Mouse (Mus musculus): Measurements from ENCODE around the gene Trub1. TPM values are rescaled to one million over a fixed set of nuclear protein-coding genes. Genes with fewer than 3 reads are reported as not detected.

The Trub1 gene
- polyA plus RNA-seq, 1 experiment from 2014 or later, result 8.7 TPM

- no peaks in the 10 kb centered on the region for H3K27me3 ChIP-seq (ENCODE audit: control insufficient read depth, insufficient read depth, low read depth, low read length)
- no peak for ATAC-seq (ENCODE audit: low read depth)
- no peaks in the 10 kb centered on the region for H3K9me3 ChIP-seq (replicated peaks; ENCODE audit: control insufficient read depth, low read length)
- no peak overlapping the region for H3K27ac ChIP-seq (ENCODE audit: low read length)
- H3K4me2 ChIP-seq (ENCODE audit: low read depth, low read length), result no peak overlapping the region
- 74% methylated on average over 6 of the region's 6 CpGs for WGBS (ENCODE audit: insufficient replicate concordance)
- no peak overlapping the region for H3K9ac ChIP-seq (ENCODE audit: low read depth, low read length)
- no peak overlapping the region for H3K4me3 ChIP-seq (ENCODE audit: low read depth, low read length)
- no peaks in the 10 kb centered on the region for H3K36me3 ChIP-seq (ENCODE audit: control insufficient read depth, insufficient read depth)
- no peaks in the 10 kb centered on the region for H3K4me1 ChIP-seq (ENCODE audit: control insufficient read depth, low read depth, low read length)
Observed at GRCm38 (mm10) chr19:57498884-57499410, 46.2 kb downstream of the Trub1 start.

- H3K9ac ChIP-seq (ENCODE audit: low read depth, low read length), result no peak overlapping the region
- no peaks in the 10 kb centered on the region for H3K36me3 ChIP-seq (ENCODE audit: control insufficient read depth, insufficient read depth)
- no peaks in the 10 kb centered on the region for H3K9me3 ChIP-seq (replicated peaks; ENCODE audit: control insufficient read depth, low read length)
- H3K27me3 ChIP-seq (ENCODE audit: control insufficient read depth, insufficient read depth, low read depth, low read length), result no peaks in the 10 kb centered on the region
- no peaks in the 10 kb centered on the region for H3K4me1 ChIP-seq (ENCODE audit: control insufficient read depth, low read depth, low read length)
- H3K4me3 ChIP-seq (ENCODE audit: low read depth, low read length), result no peak overlapping the region
- 73% methylated on average over 5 of the region's 5 CpGs for WGBS (ENCODE audit: insufficient replicate concordance)
- ATAC-seq (ENCODE audit: low read depth), result no peak
- H3K27ac ChIP-seq (ENCODE audit: low read length), result no peak overlapping the region
- no peak overlapping the region for H3K4me2 ChIP-seq (ENCODE audit: low read depth, low read length)
Observed at GRCm38 (mm10) chr19:57500254-57500653, 47.5 kb downstream of the Trub1 start.

GRCm38 (mm10) chr19:57503144-57503543 is 50.4 kb downstream of the Trub1 start:
- ATAC-seq (ENCODE audit: low read depth), result no peak
- H3K4me3 ChIP-seq (ENCODE audit: low read depth, low read length), result no peak overlapping the region
- no peak overlapping the region for H3K9ac ChIP-seq (ENCODE audit: low read depth, low read length)
- H3K9me3 ChIP-seq (replicated peaks; ENCODE audit: control insufficient read depth, low read length), result no peaks in the 10 kb centered on the region
- no peaks in the 10 kb centered on the region for H3K4me1 ChIP-seq (ENCODE audit: control insufficient read depth, low read depth, low read length)
- no peak overlapping the region for H3K27ac ChIP-seq (ENCODE audit: low read length)
- WGBS (ENCODE audit: insufficient replicate concordance), result 68% methylated on average over 6 of the region's 6 CpGs
- no peaks in the 10 kb centered on the region for H3K27me3 ChIP-seq (ENCODE audit: control insufficient read depth, insufficient read depth, low read depth, low read length)
- no peak overlapping the region for H3K4me2 ChIP-seq (ENCODE audit: low read depth, low read length)
- H3K36me3 ChIP-seq (ENCODE audit: control insufficient read depth, insufficient read depth), result no peaks in the 10 kb centered on the region

- no peaks in the 10 kb centered on the region for H3K36me3 ChIP-seq (ENCODE audit: control insufficient read depth, insufficient read depth)
- no peak overlapping the region for H3K9ac ChIP-seq (ENCODE audit: low read depth, low read length)
- no peak overlapping the region for H3K27ac ChIP-seq (ENCODE audit: low read length)
- no peak for ATAC-seq (ENCODE audit: low read depth)
- H3K4me2 ChIP-seq (ENCODE audit: low read depth, low read length), result no peak overlapping the region
- no peaks in the 10 kb centered on the region for H3K27me3 ChIP-seq (ENCODE audit: control insufficient read depth, insufficient read depth, low read depth, low read length)
- no peak overlapping the region for H3K4me3 ChIP-seq (ENCODE audit: low read depth, low read length)
- H3K4me1 ChIP-seq (ENCODE audit: control insufficient read depth, low read depth, low read length), result no peaks in the 10 kb centered on the region
- H3K9me3 ChIP-seq (replicated peaks; ENCODE audit: control insufficient read depth, low read length), result no peaks in the 10 kb centered on the region
- 66% methylated on average over 25 of the region's 25 CpGs for WGBS (ENCODE audit: insufficient replicate concordance)
Observed at GRCm38 (mm10) chr19:57505048-57505932, 52.6 kb downstream of the Trub1 start.

- H3K4me2 ChIP-seq (ENCODE audit: low read depth, low read length), result no peak overlapping the region
- H3K27ac ChIP-seq (ENCODE audit: low read length), result no peak overlapping the region
- H3K9me3 ChIP-seq (replicated peaks; ENCODE audit: control insufficient read depth, low read length), result no peaks in the 10 kb centered on the region
- H3K4me3 ChIP-seq (ENCODE audit: low read depth, low read length), result no peak overlapping the region
- no peak overlapping the region for H3K9ac ChIP-seq (ENCODE audit: low read depth, low read length)
- H3K27me3 ChIP-seq (ENCODE audit: control insufficient read depth, insufficient read depth, low read depth, low read length), result no peaks in the 10 kb centered on the region
- H3K36me3 ChIP-seq (ENCODE audit: control insufficient read depth, insufficient read depth), result no peaks in the 10 kb centered on the region
- no peaks in the 10 kb centered on the region for H3K4me1 ChIP-seq (ENCODE audit: control insufficient read depth, low read depth, low read length)
- no peak for ATAC-seq (ENCODE audit: low read depth)
- 57% methylated on average over 5 of the region's 5 CpGs for WGBS (ENCODE audit: insufficient replicate concordance)
Observed at GRCm38 (mm10) chr19:57506591-57506990, 53.9 kb downstream of the Trub1 start.

GRCm38 (mm10) chr19:57508261-57508788 is 55.6 kb downstream of the Trub1 start:
- no peak overlapping the region for H3K9ac ChIP-seq (ENCODE audit: low read depth, low read length)
- WGBS (ENCODE audit: insufficient replicate concordance), result 67% methylated on average over 11 of the region's 11 CpGs
- ATAC-seq (ENCODE audit: low read depth), result no peak

GRCm38 (mm10) chr19:57509758-57510319 is 57.1 kb downstream of the Trub1 start:
- no peaks in the 10 kb centered on the region for H3K36me3 ChIP-seq (ENCODE audit: control insufficient read depth, insufficient read depth)
- WGBS (ENCODE audit: insufficient replicate concordance), result 43% methylated on average over 14 of the region's 14 CpGs
- no peak overlapping the region for H3K4me2 ChIP-seq (ENCODE audit: low read depth, low read length)
- ATAC-seq (ENCODE audit: low read depth), result no peak
- no peaks in the 10 kb centered on the region for H3K4me1 ChIP-seq (ENCODE audit: control insufficient read depth, low read depth, low read length)
- no peak overlapping the region for H3K4me3 ChIP-seq (ENCODE audit: low read depth, low read length)
- no peak overlapping the region for H3K27ac ChIP-seq (ENCODE audit: low read length)
- H3K9me3 ChIP-seq (replicated peaks; ENCODE audit: control insufficient read depth, low read length), result no peaks in the 10 kb centered on the region
- H3K27me3 ChIP-seq (ENCODE audit: control insufficient read depth, insufficient read depth, low read depth, low read length), result no peaks in the 10 kb centered on the region
- no peak overlapping the region for H3K9ac ChIP-seq (ENCODE audit: low read depth, low read length)

More at GRCm38 (mm10) chr19:57508261-57508788, 55.6 kb downstream of the Trub1 start:
- H3K27ac ChIP-seq (ENCODE audit: low read length), result no peak overlapping the region
- no peaks in the 10 kb centered on the region for H3K4me1 ChIP-seq (ENCODE audit: control insufficient read depth, low read depth, low read length)
- no peak overlapping the region for H3K4me3 ChIP-seq (ENCODE audit: low read depth, low read length)
- no peaks in the 10 kb centered on the region for H3K9me3 ChIP-seq (replicated peaks; ENCODE audit: control insufficient read depth, low read length)
- no peaks in the 10 kb centered on the region for H3K27me3 ChIP-seq (ENCODE audit: control insufficient read depth, insufficient read depth, low read depth, low read length)
- H3K36me3 ChIP-seq (ENCODE audit: control insufficient read depth, insufficient read depth), result no peaks in the 10 kb centered on the region
- H3K4me2 ChIP-seq (ENCODE audit: low read depth, low read length), result no peak overlapping the region

- WGBS (ENCODE audit: insufficient replicate concordance), result 76% methylated on average over 11 of the region's 11 CpGs
- ATAC-seq (ENCODE audit: low read depth), result no peak
- Histone ChIP-seq H3K9me3 (replicated peaks; ENCODE audit: control insufficient read depth, low read length) (no peaks in the 10 kb centered on the region), H3K4me1 (ENCODE audit: control insufficient read depth, low read depth, low read length) (no peaks in the 10 kb centered on the region), H3K9ac (ENCODE audit: low read depth, low read length) (no peak overlapping the region), H3K4me3 (ENCODE audit: low read depth, low read length) (no peak overlapping the region), H3K27me3 (ENCODE audit: control insufficient read depth, insufficient read depth, low read depth, low read length) (no peaks in the 10 kb centered on the region), H3K36me3 (ENCODE audit: control insufficient read depth, insufficient read depth) (no peaks in the 10 kb centered on the region), H3K4me2 (ENCODE audit: low read depth, low read length) (no peak overlapping the region), H3K27ac (ENCODE audit: low read length) (no peak overlapping the region)
Observed at GRCm38 (mm10) chr19:57510836-57511235, 58.1 kb downstream of the Trub1 start.

GRCm38 (mm10) chr19:57513123-57513522 is 60.4 kb downstream of the Trub1 start:
- Histone ChIP-seq H3K9me3 (replicated peaks; ENCODE audit: control insufficient read depth, low read length) (no peaks in the 10 kb centered on the region), H3K27me3 (ENCODE audit: control insufficient read depth, insufficient read depth, low read depth, low read length) (no peaks in the 10 kb centered on the region), H3K9ac (ENCODE audit: low read depth, low read length) (no peak overlapping the region), H3K4me1 (ENCODE audit: control insufficient read depth, low read depth, low read length) (no peaks in the 10 kb centered on the region), H3K27ac (ENCODE audit: low read length) (no peak overlapping the region), H3K4me3 (ENCODE audit: low read depth, low read length) (no peak overlapping the region), H3K4me2 (ENCODE audit: low read depth, low read length) (no peak overlapping the region), H3K36me3 (ENCODE audit: control insufficient read depth, insufficient read depth) (no peaks in the 10 kb centered on the region)
- no peak for ATAC-seq (ENCODE audit: low read depth)
- 73% methylated on average over 9 of the region's 9 CpGs for WGBS (ENCODE audit: insufficient replicate concordance)
